Mouse (Mus musculus) Muller cell, postnatal 12 days (primary cell): ENCODE measurements around the gene Rad9b.

Source experiments
- DNase-seq: peaks from one replicate; pipeline ENCODE4 v3.0.0-alpha.2; 2015; ENCODE audit errors: inconsistent ontology term

The Rad9b gene

GRCm38 (mm10) chr5:122312942-122313684 lies 40.9 kb downstream of the Rad9b start:
- DNase-seq = no peak

GRCm38 (mm10) chr5:122312346-122312745 lies 41.7 kb downstream of the Rad9b start:
- DNase-seq = no peak

GRCm38 (mm10) chr5:122311692-122312091 lies 42.3 kb downstream of the Rad9b start:
- no peak for DNase-seq

- DNase-seq = no peak
These were observed 43.3 kb downstream of the Rad9b start for GRCm38 (mm10) chr5:122310699-122311098.

GRCm38 (mm10) chr5:122306536-122306935 lies 47.5 kb downstream of the Rad9b start:
- DNase-seq = no peak

- no peak for DNase-seq
These were observed 48.6 kb downstream of the Rad9b start for GRCm38 (mm10) chr5:122305472-122305871.

- DNase-seq = peak; percentile 44
These were observed 49.5 kb downstream of the Rad9b start for GRCm38 (mm10) chr5:122304541-122304940.

GRCm38 (mm10) chr5:122303937-122304336 lies 50.1 kb downstream of the Rad9b start:
- DNase-seq = no peak

GRCm38 (mm10) chr5:122302810-122303745 lies 51.0 kb downstream of the Rad9b start:
- no peak for DNase-seq

GRCm38 (mm10) chr5:122300071-122300518 lies 53.9 kb downstream of the Rad9b start:
- DNase-seq = peak; percentile 32

- no peak for DNase-seq
These were observed 58.7 kb downstream of the Rad9b start for GRCm38 (mm10) chr5:122295113-122295935.

GRCm38 (mm10) chr5:122294219-122294735 lies 59.8 kb downstream of the Rad9b start:
- DNase-seq = no peak

GRCm38 (mm10) chr5:122293131-122293530 lies 60.9 kb downstream of the Rad9b start:
- no peak for DNase-seq

GRCm38 (mm10) chr5:122291553-122292339 lies 62.3 kb downstream of the Rad9b start:
- DNase-seq = no peak

- DNase-seq = no peak
These were observed 62.9 kb downstream of the Rad9b start for GRCm38 (mm10) chr5:122291149-122291548.

GRCm38 (mm10) chr5:122288147-122288811 lies 65.8 kb downstream of the Rad9b start:
- no peak for DNase-seq

GRCm38 (mm10) chr5:122287026-122287425 lies 67.0 kb downstream of the Rad9b start:
- DNase-seq = no peak

GRCm38 (mm10) chr5:122286191-122286590 lies 67.8 kb downstream of the Rad9b start:
- DNase-seq = no peak

GRCm38 (mm10) chr5:122285767-122286150 lies 68.3 kb downstream of the Rad9b start:
- DNase-seq = no peak
